Mouse (Mus musculus) heart, embryonic 11.5 days (tissue): ENCODE data around the gene Adra1b. TPM values are rescaled to one million over a fixed set of nuclear protein-coding genes. Genes with fewer than 3 reads are reported as not detected.

Source experiments
- ATAC-seq: fragments of 200-750 bp; cut with Nextera tagmentation; replicated peaks from 2 replicates; pipeline ENCODE4 v1.8.0; 2017; ENCODE audit warnings: moderate library complexity; ENCODE audit not compliant: insufficient number of reproducible peaks, low FRiP score, low TSS enrichment
- H3K27ac ChIP-seq: fragments of 300-500 bp; sonication (generic); 2 replicates; pipeline ENCODE4 v1.5.1; 2014; ENCODE audit warnings: mild to moderate bottlenecking, low read depth, low read length
- H3K27me3 ChIP-seq: fragments of 300-500 bp; sonication (generic); 2 replicates; pipeline ENCODE4 v1.6.1; 2014; ENCODE audit warnings: mild to moderate bottlenecking, low read length, mixed read lengths; ENCODE audit not compliant: control insufficient read depth, insufficient read depth
- H3K36me3 ChIP-seq: fragments of 300-500 bp; sonication (generic); 2 replicates; pipeline ENCODE4 v1.6.1; 2014; ENCODE audit warnings: mild to moderate bottlenecking, low read length, moderate library complexity, mixed read lengths; ENCODE audit not compliant: control insufficient read depth, insufficient read depth
- H3K4me1 ChIP-seq: fragments of 300-500 bp; sonication (generic); 2 replicates; pipeline ENCODE4 v1.6.1; 2014; ENCODE audit warnings: low read length; ENCODE audit not compliant: control insufficient read depth, insufficient read depth
- H3K4me2 ChIP-seq: fragments of 300-500 bp; sonication (generic); 2 replicates; pipeline ENCODE4 v1.6.1; 2014; ENCODE audit warnings: mild to moderate bottlenecking, moderate library complexity
- H3K4me3 ChIP-seq: fragments of 300-500 bp; sonication (generic); 2 replicates; pipeline ENCODE4 v1.5.1; 2014; ENCODE audit warnings: low read depth, low read length
- H3K9ac ChIP-seq: fragments of 300-500 bp; sonication (generic); 2 replicates; pipeline ENCODE4 v1.6.1; 2014; ENCODE audit warnings: mild to moderate bottlenecking, low read depth, low read length, moderate library complexity
- H3K9me3 ChIP-seq: fragments of 300-500 bp; sonication (generic); replicated peaks from 2 replicates; pipeline ENCODE4 v1.6.1; 2016; ENCODE audit warnings: low read length; ENCODE audit not compliant: control insufficient read depth
- WGBS: fragments of 180-500 bp; shearing (Covaris S2); extraction: QIAGEN DNeasy Blood & Tissue Kit; methylation state at CpG from one replicate; pipeline ENCODE4 v1.1.7; 2014; ENCODE audit not compliant: insufficient replicate concordance; 5-methylcytosine and 5-hydroxymethylcytosine counted together
- polyA plus RNA-seq: library from polyadenylated mRNA; unstranded; fragments of >200 nt; fragmentation: Nextera tagmentation; extraction: Ambion mirVana; gene quantifications from 2 replicates; pipeline ENCODE4 v1.2.1, GENCODE M21; 2014

The Adra1b gene
- 1.9 and 2.3 TPM in 2 replicates for polyA plus RNA-seq

GRCm38 (mm10) chr11:43901051-43901654 lies at the start of gene Adra1b:
Gene Adra1b, minus strand, starts transcription at chr11:43901210.
- H3K4me1 ChIP-seq, result no peaks in the 10 kb centered on the region
- H3K36me3 ChIP-seq, result no peaks in the 10 kb centered on the region
- no peak within 1 kb of the TSS for H3K4me2 ChIP-seq
- no peaks in the 10 kb centered on the region for H3K27me3 ChIP-seq
- no peak within 1 kb of the TSS for H3K9ac ChIP-seq
- WGBS, result 74% methylated on average over 6 of the region's 6 CpGs
- H3K9me3 ChIP-seq, result no peaks in the 10 kb centered on the region
- H3K4me3 ChIP-seq, result no peak within 1 kb of the TSS
- ATAC-seq, result no peak
- no peak within 1 kb of the TSS for H3K27ac ChIP-seq

- ATAC-seq, result no peak
- H3K4me1 ChIP-seq, result no peaks in the 10 kb centered on the region
- H3K27ac ChIP-seq, result no peak overlapping the region
- no peak overlapping the region for H3K4me3 ChIP-seq
- WGBS, result 88% methylated on average over 1 of the region's 1 CpGs
- H3K27me3 ChIP-seq, result no peaks in the 10 kb centered on the region
- H3K9me3 ChIP-seq, result no peaks in the 10 kb centered on the region
- H3K36me3 ChIP-seq, result no peaks in the 10 kb centered on the region
- H3K9ac ChIP-seq, result no peak overlapping the region
- no peak overlapping the region for H3K4me2 ChIP-seq
Measured at GRCm38 (mm10) chr11:43950274-43950673, 49.3 kb upstream of the Adra1b start.

GRCm38 (mm10) chr11:43943781-43944180 lies 42.8 kb upstream of the Adra1b start:
- WGBS, result 65% methylated on average over 2 of the region's 2 CpGs
- no peak overlapping the region for H3K4me3 ChIP-seq
- no peaks in the 10 kb centered on the region for H3K9me3 ChIP-seq
- no peak overlapping the region for H3K27ac ChIP-seq
- H3K4me1 ChIP-seq, result no peaks in the 10 kb centered on the region
- no peak overlapping the region for H3K9ac ChIP-seq
- no peaks in the 10 kb centered on the region for H3K27me3 ChIP-seq
- no peak for ATAC-seq
- H3K36me3 ChIP-seq, result no peaks in the 10 kb centered on the region
- H3K4me2 ChIP-seq, result no peak overlapping the region

GRCm38 (mm10) chr11:43943167-43943566 lies 42.2 kb upstream of the Adra1b start:
- WGBS, result 74% methylated on average over 1 of the region's 1 CpGs
- Histone ChIP-seq H3K36me3 (no peaks in the 10 kb centered on the region), H3K4me1 (no peaks in the 10 kb centered on the region), H3K27ac (no peak overlapping the region), H3K4me2 (no peak overlapping the region), H3K9me3 (no peaks in the 10 kb centered on the region), H3K4me3 (no peak overlapping the region), H3K27me3 (no peaks in the 10 kb centered on the region), H3K9ac (no peak overlapping the region)
- ATAC-seq, result no peak

GRCm38 (mm10) chr11:43940501-43941202 lies 39.6 kb upstream of the Adra1b start:
- H3K27me3 ChIP-seq, result no peaks in the 10 kb centered on the region
- no peaks in the 10 kb centered on the region for H3K4me1 ChIP-seq
- no peak overlapping the region for H3K9ac ChIP-seq
- H3K27ac ChIP-seq, result no peak overlapping the region
- H3K4me2 ChIP-seq, result no peak overlapping the region
- H3K4me3 ChIP-seq, result no peak overlapping the region
- H3K9me3 ChIP-seq, result no peaks in the 10 kb centered on the region
- H3K36me3 ChIP-seq, result no peaks in the 10 kb centered on the region
- ATAC-seq, result no peak
- WGBS, result 81% methylated on average over 6 of the region's 6 CpGs

- no peak overlapping the region for H3K27ac ChIP-seq
- 90% methylated on average over 2 of the region's 2 CpGs for WGBS
- no peaks in the 10 kb centered on the region for H3K27me3 ChIP-seq
- no peaks in the 10 kb centered on the region for H3K4me1 ChIP-seq
- H3K36me3 ChIP-seq, result no peaks in the 10 kb centered on the region
- H3K4me3 ChIP-seq, result no peak overlapping the region
- no peak for ATAC-seq
- H3K9ac ChIP-seq, result no peak overlapping the region
- H3K9me3 ChIP-seq, result no peaks in the 10 kb centered on the region
- H3K4me2 ChIP-seq, result no peak overlapping the region
Measured at GRCm38 (mm10) chr11:43936023-43936422, 35.0 kb upstream of the Adra1b start.

GRCm38 (mm10) chr11:43933480-43933879 lies 32.5 kb upstream of the Adra1b start:
- Histone ChIP-seq H3K9ac (no peak overlapping the region), H3K27ac (no peak overlapping the region), H3K4me1 (peaks cover 8% of the 10 kb centered on the region), H3K9me3 (no peaks in the 10 kb centered on the region), H3K4me3 (no peak overlapping the region), H3K4me2 (no peak overlapping the region), H3K36me3 (no peaks in the 10 kb centered on the region), H3K27me3 (no peaks in the 10 kb centered on the region)
- no peak for ATAC-seq
- WGBS, result 62% methylated on average over 6 of the region's 6 CpGs

GRCm38 (mm10) chr11:43933000-43933399 lies 32.0 kb upstream of the Adra1b start:
- WGBS, result 82% methylated on average over 4 of the region's 4 CpGs
- no peak overlapping the region for H3K4me2 ChIP-seq
- peaks cover 8% of the 10 kb centered on the region for H3K4me1 ChIP-seq
- no peak overlapping the region for H3K9ac ChIP-seq
- no peak overlapping the region for H3K27ac ChIP-seq
- no peaks in the 10 kb centered on the region for H3K9me3 ChIP-seq
- no peak for ATAC-seq
- H3K36me3 ChIP-seq, result no peaks in the 10 kb centered on the region
- no peak overlapping the region for H3K4me3 ChIP-seq
- no peaks in the 10 kb centered on the region for H3K27me3 ChIP-seq

GRCm38 (mm10) chr11:43930191-43930590 lies 29.2 kb upstream of the Adra1b start:
- Histone ChIP-seq H3K27ac (no peak overlapping the region), H3K4me1 (peaks cover 8% of the 10 kb centered on the region), H3K27me3 (no peaks in the 10 kb centered on the region), H3K4me3 (no peak overlapping the region), H3K9me3 (no peaks in the 10 kb centered on the region), H3K36me3 (no peaks in the 10 kb centered on the region), H3K4me2 (no peak overlapping the region), H3K9ac (no peak overlapping the region)
- WGBS, result 81% methylated on average over 2 of the region's 2 CpGs
- no peak for ATAC-seq
